Mouse (Mus musculus) urinary bladder, postnatal 4 days (tissue): ENCODE data around the gene Cdh15.

Source experiments
- DNase-seq, 2 experiments: peaks; one replicate each; pipeline ENCODE4 v3.0.0; 2021 to 2022; ENCODE audit warnings: low spot score in 2 of 2

Gene Cdh15

DNA sequence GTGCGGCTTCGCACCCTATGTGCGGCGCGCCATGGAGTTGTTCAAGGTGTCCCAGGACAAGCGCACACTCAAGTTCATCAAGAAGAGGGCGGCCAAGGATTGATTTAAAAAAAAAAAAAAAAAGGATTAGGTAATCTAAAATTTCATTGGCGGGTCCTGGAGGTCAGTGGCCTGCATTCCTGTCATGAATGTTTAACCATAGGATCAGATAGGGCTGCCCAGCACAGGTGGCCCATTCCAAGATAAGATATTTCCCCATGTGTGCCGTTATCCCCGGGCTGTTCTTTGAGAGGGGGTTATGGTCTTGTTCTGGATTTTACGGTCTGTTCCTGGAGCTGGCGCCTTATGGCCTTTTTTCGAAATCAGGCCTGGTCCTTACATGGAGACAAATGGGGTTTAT, 11.1 kb upstream of the Cdh15 start:
- no peak for DNase-seq

DNA sequence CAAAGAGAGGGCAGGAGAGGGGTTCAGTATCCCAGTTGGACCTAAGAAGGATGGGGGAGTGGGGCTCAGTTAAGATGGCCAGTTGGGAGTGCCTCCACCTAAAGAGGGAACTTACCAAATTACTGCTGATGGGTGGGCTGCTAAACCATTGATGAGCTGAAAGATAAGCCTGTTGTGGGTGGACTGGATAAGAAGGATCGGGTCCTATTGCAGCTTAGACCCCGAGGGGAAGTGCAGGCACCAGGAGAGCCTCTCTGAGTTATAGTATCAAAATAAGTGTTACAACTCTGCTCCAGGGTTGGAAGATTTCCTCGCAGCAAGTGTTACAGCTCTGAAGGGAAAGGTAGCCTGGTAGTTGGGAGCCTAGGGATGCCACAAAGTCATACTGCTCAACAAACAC, 3.6 kb upstream of the Cdh15 start:
- DNase-seq = no peak

DNA sequence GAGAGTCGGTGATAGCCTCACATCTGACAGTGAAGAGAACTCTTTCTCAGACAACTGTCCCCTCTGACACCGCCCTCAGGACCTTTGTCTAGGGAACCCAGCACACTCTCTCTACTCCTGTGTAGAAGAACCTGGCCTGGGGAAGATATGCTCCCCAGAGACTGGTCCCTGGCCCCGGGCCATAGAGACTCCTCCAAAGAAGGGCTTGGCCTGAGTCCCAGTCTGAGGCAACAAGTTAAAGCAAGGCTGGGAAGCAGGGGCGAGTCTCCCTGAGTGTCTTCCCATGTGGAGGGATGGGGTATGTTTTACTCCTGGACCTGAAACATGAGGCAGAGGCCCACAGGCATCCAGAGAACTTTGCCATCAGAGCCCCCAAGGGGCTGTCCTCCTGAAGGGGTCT, 2.1 kb upstream of the Cdh15 start:
- peak; percentile 60 to 72 for DNase-seq

DNA sequence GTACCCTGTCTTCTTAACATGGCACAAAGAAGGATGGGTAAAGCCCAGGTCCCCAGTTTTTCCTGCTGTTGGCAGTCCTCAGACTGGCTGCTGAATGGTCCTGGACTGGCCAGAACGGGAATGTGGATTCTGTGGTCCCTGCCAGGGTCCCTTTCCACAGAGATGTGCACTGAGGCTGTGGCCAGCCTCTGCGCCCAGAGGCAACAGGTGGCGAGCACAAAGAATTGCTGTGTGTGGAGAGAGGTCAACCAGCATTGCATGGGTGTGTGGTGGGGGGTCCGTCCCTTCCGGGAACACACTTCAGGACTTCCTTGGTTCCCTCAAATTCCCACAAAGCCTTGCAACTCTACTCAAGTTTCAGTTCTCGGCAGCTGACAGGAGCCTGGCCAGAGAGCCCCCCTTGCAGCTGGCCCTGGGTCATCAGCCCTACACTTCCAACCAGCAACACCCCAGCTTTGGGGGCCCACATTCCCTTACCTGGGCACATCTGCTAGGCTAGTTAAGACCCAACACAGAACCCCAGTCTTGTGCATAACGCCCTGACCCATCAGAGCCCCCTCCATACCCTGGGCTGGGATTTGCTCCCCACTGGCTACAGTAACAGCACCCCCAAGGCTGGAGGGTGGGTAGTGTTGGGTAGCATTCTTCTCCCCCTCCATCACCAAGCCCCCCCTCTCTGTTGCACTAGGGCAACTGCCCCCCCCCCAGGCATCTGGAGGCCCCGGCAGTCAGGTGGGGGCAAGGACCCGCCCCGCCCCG, 1.6 kb downstream of the Cdh15 start:
- no peak for DNase-seq

DNA sequence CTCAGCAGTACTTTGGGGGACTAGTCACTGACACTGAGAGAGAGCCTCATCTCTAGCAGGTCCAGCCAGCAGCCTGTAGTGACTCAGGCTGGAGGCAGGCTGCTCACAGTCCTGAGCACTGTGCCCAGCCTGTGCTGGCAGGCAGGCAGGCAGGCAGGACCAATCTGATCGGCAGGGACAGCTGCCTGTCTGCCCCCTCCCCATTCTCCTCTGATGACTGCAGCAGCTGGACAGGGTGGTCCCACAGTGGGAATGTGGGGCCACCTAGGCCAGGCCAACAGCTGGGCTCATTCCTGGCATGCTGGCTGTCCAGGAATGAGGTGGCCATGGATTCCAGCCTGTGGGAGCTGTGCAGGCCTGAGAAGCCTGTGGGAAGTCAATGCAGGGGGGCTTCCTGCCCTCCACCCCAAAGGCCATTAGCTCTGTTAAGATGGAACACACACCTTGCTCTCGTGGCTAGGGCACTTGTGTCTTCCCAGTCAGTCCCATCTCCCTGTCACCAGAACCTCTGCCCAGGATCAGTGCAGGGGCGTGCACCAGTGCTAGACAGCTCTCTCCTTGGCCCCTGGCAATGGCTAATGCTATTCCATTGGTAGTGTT, 3.0 kb downstream of the Cdh15 start:
- DNase-seq = no peak

DNA sequence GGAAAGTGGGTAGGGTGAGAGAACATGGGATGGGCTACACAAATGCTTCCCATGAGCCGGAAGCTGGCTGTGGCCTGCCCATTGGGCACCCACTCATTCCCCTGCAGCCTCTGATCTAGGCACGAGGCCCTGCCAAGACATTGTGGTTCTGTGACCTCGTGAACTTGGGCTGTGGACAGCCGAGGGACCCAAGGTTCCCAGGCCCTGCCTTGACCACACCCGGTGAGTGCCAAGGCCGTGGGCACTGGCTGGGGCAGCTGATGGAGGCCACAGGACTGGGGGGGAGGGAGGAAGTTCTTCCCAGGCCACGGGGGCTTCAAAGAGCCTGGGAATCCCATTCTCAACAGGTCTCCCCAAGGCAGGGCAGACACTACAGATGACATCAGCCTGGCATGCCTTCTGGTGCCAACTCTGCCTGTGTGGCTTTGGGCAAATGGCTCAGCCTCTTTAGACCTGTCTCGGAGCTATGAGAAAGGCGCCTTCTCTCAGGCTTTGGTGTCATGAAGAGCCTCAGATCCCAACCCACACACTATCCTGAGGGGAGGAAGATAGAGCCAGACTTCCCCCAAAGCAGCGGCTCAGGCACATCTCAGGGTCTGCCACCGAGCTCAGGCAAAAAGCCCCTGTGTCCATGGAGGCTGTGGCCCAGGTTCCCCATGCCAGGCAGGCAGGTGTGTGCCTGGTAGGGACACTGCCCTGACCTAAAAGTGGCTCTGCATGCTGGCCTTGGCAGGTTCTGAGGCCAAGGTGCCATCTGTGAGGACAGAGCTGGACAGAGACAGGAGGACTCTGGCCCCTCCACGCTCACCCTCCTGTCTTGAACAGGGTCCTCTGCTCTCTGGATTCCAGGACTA, 4.2 kb downstream of the Cdh15 start:
- DNase-seq = no peak

DNA sequence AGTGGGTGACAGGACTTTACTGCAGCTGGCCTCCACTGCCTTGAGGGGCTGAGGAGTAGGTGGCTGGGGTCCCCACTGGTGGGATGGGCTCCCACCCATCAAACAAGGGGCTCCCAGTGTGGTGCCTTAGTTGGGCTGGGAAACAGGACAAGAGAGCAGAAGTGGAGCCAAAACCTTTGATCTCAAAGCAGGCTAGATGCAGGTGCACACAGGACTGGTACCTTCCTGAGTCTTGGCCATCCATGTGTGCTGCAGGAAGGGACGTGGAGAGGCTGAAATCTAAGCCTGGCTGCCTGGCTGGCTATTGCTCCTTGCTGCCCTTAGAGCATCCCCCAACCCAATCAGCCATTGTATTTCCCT, 4.8 kb downstream of the Cdh15 start:
- DNase-seq = no peak

DNA sequence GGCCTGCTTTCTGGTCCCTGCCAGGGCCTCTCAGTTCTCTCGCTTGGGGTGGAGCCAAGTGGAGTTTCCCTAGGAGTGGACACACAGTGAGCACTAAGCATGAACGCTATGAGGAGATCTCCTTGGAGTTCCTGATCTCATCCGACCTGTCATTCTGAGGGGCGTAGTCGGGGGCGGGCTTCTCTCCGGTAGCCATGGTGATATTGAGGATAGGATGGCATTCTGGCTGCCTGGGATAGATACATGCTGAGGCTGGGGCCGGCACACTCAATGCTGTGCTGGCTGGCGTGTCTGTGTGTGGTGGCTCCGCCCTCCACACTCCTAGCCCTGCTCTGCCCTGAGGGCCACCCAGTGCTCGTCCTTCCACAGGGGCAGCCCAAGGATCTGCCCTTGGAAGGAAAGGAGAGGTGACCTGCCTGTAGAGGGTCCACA, 5.6 kb downstream of the Cdh15 start:
- no peak for DNase-seq

DNA sequence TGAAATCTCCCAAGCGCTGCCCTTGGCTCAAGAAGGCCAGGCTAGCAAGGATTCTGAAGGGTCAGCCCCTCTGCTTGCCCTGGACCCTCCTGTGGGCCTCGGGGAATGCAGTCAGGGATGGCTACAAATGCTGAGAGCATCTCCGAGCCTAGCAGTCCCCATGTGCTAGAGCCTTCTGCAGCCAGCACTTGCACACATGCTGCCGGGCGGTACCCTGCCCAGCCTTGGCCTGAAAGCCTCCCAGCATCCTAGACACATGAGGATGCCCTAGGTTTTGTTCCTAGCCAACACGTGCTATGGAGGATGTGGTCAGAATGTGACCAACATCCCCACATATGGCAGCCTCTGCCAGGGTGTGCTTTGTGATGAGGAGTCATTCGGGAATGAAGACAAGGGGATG, 6.6 kb downstream of the Cdh15 start:
- DNase-seq = no peak

DNA sequence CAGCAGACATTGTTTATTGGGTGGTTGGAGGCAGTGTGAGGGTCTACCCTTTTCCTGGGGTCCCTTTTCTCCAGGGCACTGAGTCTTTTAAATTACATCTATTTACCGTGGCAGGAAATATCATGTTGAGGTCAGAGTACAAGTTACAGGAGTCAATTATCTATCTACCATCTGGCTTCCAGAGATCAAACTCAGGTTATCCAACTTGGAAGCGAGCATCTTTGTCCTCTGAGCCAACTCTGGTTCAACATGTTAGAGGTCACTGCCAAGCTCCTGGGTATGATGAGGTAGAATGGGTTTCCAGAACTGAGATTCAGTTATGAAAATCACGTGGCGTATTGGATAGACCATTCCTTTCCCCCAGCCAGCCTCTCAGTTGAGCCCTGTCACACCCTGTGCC, 7.4 kb downstream of the Cdh15 start:
- no peak for DNase-seq

DNA sequence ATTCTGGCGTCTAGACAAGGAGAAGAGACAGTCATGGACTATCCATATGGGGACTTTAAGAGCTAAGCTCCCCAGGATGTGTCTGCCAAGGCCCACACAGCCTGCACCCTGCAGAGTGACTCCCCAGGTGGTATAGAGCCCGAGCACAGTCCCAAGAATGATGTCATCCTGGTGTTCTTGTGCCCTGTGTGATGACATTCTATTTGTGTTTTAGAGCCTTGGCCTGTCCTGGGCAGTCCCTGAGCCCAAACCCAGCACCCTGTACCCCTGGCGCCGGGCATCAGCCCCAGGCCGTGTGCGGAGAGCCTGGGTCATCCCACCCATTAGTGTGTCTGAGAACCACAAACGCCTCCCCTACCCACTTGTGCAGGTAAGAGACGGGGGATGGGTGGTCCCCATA, 8.5 kb downstream of the Cdh15 start:
- DNase-seq = no peak

DNA sequence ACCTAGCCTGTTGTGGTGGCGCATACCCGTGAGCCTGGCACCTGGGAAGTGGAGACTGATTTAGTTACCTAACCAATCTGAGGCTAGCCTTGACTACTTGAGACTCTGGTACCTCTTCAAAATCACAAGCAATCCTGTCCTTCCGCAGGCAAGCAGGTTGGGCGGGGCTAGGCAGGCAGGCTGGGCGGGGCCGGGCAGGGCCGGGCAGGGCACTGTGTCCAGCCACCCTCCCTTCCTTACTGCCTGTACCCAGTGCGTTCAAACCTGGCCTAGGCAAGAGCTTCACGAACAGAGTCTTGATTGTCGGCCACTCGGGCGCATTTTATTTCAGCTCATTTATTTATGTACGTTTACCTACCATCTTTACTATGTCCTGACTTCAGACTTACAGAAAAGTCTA, 12.1 kb downstream of the Cdh15 start:
- no peak for DNase-seq

DNA sequence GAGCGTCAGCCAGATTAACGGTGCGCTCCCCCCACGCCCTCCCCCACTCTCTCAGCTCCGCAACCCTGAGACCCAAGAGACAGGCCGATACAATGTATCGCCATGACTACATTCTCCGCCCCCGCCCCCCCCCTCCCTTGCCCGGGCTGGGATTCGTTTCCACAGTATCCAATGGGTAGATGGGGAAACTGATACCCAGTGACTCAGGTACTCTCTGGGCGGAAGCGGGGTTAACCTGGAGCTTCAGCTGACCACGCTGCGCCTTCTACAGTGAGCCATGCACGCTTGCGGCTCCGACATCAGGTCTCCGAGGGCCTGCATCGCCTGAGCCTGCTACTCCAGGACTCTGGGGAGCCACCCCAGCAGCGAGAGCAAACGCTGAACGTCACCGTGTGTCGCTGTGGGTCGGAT, 17.0 kb downstream of the Cdh15 start:
- no peak for DNase-seq

DNA sequence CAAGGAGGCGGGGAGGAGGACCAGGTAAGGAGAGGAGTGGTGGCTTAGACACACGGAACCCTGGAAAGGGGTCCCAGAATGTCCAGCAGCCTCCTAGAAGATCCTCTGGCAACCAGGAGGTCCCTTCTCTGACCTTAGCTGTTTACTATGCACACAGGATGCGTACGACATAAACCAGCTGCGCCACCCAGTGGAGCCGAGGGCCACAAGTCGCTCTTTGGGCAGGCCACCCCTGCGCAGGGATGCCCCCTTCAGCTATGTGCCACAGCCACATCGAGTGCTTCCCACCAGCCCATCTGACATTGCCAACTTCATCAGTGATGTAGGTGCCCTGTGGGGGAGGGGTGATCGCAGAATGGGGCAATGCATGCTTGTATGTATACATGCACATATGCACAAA, 17.7 kb downstream of the Cdh15 start:
- no peak for DNase-seq

DNA sequence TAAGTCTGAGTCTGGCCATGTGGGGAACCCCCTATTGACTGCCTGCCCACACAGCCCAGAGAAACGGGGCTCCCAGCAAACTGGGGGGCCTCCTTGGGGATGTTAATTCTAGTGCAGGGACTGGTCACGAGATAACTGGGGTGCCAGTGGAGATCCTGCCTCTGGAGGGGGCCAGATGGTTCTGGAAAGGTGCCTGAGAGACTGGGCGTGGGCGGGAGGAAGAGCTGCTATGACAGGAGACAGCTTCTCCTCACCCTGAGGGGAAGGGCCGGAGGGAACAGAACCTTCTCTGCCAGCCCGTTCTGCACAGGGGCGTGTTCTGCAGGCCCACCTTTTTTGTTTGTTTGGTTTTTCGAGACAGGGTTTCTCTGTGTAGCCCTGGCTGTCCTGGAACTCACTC, 18.5 kb downstream of the Cdh15 start:
- no peak for DNase-seq

DNA sequence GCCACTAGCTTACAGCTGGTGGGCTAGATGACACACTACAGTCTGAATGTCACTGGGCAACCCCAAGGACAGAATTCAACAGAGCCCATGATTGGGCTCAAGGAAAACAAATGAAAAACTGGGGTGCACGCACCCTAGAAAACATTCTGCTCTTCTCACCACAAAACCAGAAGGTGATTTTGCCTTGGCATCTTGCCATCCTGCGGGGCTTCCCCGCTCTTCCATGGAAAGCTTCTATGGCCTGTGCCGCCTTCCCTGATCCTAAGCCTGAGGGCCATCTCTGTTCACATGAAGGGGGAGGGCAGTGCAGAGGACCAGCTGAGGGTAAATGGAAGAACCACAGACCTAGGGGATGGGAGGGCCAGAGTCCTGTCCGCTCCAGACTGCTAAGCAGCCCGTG, 20.2 kb downstream of the Cdh15 start:
- DNase-seq = no peak

DNA sequence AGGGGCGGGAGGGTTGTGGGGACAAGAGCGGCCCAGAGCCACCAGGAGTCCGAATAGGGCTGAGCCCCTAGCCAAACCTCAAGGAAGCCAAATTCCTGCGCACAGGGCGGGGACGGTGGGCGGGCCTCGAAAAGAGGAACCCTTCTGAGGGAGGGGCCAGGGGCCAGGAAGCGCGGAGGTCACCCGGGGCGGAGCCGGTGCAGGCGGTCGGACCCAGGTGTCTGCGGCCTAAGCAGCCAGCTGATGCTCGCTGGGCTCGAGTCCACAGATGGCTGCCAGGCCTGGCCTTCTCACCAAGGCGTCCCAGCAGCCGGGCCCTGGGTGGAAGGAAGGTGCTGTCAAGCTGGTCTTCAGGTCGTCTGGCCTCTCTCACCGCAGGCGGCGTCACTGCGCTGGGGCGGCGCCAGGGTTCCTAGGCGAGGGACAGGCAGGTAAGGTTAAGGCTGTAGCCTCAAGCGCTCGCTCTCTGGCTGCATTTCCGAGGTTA, 22.7 kb downstream of the Cdh15 start:
- DNase-seq = peak in 1 of 2 experiments; percentile 33

DNA sequence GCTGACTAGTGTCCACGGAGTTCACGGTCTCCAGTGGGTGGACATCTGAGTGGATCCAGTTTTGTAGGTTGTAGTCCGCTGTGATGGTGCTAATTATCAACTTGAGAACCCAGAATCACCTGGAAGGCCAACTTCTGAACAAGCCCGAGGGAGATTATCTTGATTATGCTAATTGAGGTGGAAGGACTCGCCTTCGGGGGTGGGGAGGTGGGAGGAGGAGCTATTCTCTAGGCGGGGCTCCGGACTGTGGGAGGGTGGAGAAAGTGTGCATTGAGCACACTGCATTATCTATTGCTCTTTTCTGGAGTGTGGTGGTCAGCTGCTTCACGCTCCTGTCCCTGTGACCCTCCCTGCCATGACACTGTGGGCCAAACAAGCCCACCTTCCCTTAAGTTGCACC, 23.9 kb downstream of the Cdh15 start:
- DNase-seq = no peak

DNA sequence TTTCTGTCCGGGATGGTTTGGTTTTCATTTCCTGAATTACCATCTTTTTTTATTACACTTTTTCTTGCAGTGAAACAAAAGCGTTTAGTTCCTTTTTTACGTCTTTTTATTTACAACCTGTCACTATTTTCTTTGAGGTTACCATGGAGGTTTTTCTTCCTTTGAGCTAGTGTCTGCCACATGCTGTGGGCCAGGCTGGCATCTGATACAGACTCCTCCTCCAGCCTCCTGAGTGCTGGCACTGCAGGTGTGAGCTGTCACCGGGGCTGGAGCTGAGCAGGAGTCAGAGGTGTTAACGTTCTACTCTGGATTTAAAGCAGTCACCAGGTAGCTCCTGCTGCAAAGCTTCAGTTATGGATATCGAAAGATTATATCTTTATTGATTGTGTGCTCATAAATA, 25.4 kb downstream of the Cdh15 start:
- DNase-seq = no peak

DNA sequence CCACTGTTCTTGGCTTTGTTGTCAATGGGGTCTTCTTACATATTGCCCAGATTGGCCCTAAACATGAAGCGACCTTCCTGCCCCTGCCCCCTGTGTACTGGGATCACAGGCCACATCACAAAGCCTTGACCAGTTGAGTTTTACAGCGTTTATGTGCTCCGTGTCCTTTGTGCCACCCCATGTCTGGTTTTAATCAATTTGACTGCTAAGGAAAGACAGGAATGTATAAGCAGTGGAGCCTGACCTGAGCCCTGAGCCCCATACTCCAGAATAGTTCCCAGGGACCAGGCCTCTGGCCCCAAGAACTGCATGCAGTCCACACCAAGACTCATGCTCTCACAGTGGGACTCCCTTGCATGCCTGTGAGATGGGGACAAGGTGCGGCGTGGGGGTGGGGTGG, 27.4 kb downstream of the Cdh15 start:
- DNase-seq = no peak

DNA sequence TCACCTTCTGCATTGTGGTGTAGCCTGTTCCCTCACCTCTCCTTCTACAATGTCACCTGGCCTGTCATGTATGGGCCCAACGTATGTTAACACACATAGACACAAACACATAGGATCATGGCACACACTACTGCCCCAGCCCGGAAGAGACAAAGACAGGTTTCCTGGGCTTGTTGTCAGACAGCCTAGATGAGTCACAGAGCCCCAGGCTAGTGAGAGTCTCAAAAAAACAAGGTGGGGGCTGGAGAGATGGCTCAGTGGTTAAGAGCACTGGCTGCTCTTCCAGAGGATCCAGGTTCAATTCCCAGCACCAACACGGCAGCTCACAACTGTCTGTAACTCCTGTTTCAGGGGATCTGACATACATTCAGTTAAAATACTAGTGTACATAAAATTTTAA, 30.5 kb downstream of the Cdh15 start:
- DNase-seq = no peak

DNA sequence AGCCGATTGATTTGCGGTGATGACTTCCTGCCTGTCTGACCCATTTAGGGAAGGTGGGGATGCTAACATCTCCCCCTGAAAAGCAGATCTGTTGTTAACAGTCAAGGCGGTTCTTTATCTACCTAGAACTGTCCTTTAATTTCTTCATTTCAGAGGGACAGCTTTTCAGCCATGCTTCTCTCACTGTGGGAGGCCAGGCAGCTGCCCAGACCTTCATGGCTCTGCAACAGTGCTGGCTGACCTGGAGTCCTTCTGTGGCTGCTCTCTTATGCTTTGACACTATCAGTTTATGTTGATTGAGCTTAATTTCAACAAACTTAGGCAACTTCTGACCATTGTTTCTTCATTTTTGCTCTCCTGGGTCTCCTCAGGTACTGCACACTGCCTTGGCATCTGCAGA, 32.5 kb downstream of the Cdh15 start:
- no peak for DNase-seq

DNA sequence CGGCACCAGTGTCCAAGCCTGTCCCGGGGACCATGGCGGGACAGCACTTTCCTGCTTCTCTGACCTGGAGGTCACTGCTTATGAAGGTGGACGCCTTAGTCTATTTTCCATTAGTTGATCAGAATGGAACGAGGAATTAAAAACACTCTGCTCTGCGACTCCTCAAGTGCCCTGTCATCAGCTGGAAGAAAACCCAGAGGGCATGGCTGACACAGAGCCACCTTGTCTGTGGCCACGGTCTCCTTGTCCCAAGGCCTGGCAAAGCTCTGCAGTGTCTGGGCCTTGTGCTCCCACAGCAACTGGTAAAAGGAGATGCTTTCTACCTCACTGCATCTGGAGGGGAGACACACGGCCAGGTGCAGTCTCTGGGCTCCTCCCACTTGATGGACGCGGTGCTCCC, 35.9 kb downstream of the Cdh15 start:
- no peak for DNase-seq
